Mouse (Mus musculus): ENCODE measurements at regions not wholly inside any gene's neighbourhood (a gene's known extent, or its start where the extent isn't known, plus 50 kb on each side); places are given as distances from the start of the nearest gene placed in this dataset.

- TF ChIP-seq GATA1 (IDR thresholded peaks at IDR 0.05; ENCODE audit: low read length) = no peak
Observed at GRCm38 (mm10) chr5:64679996-64680625, 123.1 kb upstream of the Klf3 start.

DNA sequence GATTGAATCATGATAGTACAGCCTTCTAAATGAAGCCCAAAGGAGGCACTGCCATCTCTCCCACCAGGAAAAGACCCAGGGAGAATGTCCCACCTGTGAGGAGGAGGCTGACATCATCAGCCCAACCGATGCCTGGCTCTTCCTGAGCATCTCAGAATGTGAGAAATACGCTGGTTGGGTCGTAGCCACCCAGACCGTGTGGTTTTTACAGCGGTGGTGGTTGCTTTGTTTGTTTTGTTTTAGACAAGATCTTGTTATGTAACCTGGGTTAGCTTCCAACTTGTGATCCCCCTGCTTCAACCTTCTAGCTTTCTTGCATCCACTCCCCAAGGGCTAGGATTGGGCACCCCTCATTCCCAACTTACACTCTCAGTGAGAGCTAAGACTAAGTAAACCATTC lies 122.0 kb upstream of the Klf3 start:
- no peak for TF ChIP-seq GATA1 (IDR thresholded peaks at IDR 0.05; ENCODE audit: low read length)

GRCm38 (mm10) chr5:64682326-64682845 lies 120.8 kb upstream of the Klf3 start:
- peak; percentile 57 for TF ChIP-seq GATA1 (IDR thresholded peaks at IDR 0.05; ENCODE audit: low read length)

DNA sequence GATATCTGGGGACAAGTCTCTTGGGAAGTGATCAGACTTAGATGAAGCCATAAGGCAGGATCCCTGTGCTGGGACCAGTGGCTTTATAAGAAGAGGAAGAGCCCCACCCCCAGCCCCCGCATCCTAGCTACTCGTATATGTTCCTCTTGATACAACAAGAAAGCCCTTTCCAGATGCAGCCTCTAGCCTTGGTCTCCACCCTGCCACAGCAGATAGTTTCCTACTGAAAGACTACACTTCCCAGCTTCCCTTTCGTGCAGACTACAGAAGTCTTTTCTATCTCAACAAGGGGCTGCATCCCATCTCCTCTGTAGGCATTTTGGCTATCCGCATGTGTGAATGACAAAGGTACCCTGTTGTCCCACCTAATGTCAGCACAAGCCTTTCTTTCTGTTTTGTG lies 119.8 kb upstream of the Klf3 start:
- TF ChIP-seq GATA1 (IDR thresholded peaks at IDR 0.05; ENCODE audit: low read length) = no peak

- no peak for TF ChIP-seq GATA1 (IDR thresholded peaks at IDR 0.05; ENCODE audit: low read length)
Observed at GRCm38 (mm10) chr5:64684275-64684674, 118.9 kb upstream of the Klf3 start.

GRCm38 (mm10) chr5:64690148-64690547 lies 113.0 kb upstream of the Klf3 start:
- TF ChIP-seq GATA1 (IDR thresholded peaks at IDR 0.05; ENCODE audit: low read length) = no peak

DNA sequence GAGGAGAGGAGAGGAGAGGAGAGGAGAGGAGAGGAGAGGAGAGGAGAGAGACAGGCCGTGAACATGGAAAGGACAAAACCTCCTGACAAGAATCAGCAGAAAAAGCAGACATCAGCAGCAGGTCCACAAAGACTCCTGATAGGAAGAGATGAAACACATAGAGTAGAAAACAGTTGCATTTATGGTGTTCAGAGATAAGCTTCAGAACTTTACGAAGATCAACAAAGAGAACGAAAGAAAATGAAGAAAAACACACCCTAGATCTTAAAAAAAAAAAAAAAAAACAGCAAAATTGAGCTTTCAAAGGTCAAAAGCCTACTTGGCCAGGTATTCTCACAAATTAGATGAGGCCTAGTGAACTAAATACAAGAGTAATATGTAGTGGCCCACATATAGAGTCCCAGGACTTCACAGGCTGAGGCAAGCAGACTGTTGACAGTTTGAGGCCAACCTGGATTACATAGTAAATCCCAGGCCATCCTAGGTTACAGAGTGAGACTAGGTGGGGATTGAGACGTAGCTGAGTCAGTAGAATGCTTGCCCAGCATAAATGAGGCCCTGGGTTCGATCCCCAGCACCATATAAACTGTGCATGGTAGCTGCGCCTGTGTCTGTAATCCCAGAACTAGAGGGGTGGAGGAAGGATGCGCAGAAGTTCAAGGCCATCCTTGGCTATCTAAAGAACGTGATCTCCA lies 111.6 kb upstream of the Klf3 start:
- TF ChIP-seq GATA1 (IDR thresholded peaks at IDR 0.05; ENCODE audit: low read length) = no peak

GRCm38 (mm10) chr5:64692335-64692734 lies 110.9 kb upstream of the Klf3 start:
- TF ChIP-seq GATA1 (IDR thresholded peaks at IDR 0.05; ENCODE audit: low read length) = no peak

GRCm38 (mm10) chr5:64693616-64694015 lies 109.6 kb upstream of the Klf3 start:
- no peak for TF ChIP-seq GATA1 (IDR thresholded peaks at IDR 0.05; ENCODE audit: low read length)

DNA sequence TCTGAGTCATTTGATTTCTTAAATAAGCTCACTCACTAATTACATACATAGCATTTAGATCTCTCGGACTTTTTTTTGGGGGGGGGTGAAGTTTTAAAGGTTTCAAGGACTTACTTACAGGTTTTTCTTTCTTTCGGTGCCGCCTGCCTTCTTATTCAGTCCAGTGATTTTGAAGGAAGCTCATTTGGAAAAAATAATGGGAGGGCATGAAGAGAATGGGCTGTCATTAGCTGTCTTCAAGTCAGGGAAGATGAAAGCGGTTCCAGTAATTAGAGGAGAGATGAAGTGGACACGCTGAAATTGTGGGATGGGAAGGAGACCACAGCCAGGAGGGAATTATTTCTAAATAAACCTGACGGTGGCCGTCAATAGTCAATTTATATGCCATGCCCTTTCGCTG lies 108.6 kb upstream of the Klf3 start:
- no peak for TF ChIP-seq GATA1 (IDR thresholded peaks at IDR 0.05; ENCODE audit: low read length)

DNA sequence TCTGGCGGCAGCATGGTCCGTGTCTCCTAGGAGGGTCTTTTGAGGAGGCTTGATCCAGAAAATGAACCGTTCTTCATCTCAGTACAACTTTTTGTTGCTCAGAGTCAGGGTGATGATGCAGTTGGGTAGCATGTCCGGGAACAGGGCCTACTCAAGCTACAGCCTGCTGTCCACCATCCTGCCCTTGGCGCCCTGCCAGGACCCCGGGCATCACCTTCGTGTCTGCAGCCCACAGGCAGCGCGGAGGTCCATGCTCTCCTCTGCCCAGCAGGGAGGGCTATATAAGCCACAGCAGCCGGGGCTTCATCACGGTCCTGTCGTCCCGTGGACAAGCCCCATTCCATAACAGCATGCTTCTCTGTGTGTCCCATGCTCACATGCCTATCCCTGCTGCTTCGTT lies 107.1 kb upstream of the Klf3 start:
- no peak for TF ChIP-seq GATA1 (IDR thresholded peaks at IDR 0.05; ENCODE audit: low read length)

DNA sequence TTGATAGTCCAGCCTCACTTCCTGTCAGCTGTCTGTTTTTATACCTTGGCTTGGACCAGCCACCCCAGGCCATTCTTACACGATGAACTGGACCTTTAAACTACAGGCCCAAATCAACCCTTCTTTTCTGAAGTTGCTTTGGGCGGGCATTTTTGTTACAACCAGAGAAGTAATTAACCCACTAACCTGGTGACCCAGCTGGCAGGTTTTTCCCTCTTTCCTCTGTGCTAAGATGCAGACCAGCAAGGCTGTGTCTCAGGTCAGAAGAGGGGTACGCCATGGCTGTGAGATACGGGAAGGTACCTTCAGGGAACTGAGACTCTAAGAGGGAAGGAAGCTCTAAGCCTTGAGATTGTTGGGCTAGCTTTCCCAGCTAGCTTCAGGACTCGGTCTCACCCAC lies 105.7 kb upstream of the Klf3 start:
- no peak for TF ChIP-seq GATA1 (IDR thresholded peaks at IDR 0.05; ENCODE audit: low read length)

DNA sequence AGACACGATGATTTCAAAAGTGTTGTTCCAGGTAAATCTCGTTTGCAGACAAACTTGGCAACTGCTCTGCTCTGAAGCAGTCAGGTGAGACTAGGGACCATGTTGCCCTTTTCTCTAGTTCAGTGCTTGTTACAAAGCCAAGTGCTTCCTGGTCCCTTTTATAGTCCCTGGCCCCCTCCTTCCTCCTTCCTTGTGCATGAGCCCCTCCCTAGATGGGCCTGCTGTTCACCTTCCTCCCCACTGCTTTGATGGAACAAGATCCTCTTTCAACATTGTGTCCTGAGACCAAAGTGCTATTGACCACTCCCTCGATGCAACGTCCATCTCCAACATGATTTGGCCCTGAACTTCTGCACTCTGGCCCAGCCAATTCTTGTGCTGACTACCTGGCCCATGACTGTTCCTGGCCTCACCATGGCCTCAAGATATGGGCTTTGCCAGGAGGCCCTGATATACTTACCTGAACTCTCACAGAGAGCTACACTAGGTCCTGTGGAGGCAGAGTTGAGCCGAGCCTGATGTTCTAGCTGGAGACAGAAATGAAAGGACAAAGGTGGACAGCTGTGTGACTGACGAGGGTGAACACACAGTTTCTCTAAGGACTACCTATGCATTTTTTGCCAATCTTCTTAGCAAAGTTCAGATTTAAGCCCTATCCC lies 104.6 kb upstream of the Klf3 start:
- TF ChIP-seq GATA1 (IDR thresholded peaks at IDR 0.05; ENCODE audit: low read length) = no peak

DNA sequence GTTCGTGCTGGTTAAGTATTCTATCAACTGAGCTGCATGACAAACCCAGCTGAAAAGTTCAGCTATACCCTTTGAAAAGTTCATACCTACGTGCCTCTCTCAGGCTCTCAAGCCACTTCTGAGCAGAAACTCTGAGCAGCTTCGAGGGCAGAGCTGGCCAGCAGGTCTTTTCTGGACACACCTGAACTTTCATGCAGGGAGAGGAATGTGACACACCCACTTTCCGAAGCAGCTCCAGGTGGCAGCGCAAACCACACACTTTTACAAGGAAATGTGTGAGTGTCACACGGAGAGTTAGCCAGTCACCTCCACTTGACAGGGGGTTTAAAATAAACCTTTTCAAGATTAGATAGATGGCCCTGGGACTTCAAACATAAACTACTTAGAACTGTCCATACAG lies 103.2 kb upstream of the Klf3 start:
- no peak for TF ChIP-seq GATA1 (IDR thresholded peaks at IDR 0.05; ENCODE audit: low read length)

- TF ChIP-seq GATA1 (IDR thresholded peaks at IDR 0.05; ENCODE audit: low read length) = no peak
Observed at GRCm38 (mm10) chr5:64701219-64701779, 101.9 kb upstream of the Klf3 start.

DNA sequence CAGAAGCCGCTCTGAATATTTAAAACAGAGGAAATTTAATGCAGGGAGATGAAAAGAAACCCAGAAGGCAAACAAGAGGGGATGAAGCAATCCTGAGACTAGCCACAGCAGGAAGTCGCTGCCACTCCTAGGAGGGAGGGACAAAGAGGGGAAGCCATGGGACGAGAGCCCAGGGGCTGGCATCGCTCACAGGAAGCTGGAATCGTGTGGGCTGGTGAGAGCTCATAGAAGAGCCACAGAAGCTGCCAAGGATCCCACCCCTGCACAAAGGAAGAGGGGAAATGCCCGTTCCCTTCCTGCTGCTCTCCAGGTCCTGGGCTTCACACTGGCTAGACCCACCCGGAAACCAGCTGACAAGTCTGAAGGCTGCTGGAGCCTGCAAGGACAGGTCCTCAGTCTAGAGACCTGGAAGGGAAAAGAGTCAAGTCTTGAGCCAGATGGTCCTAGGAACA lies 101.4 kb upstream of the Klf3 start:
- no peak for TF ChIP-seq GATA1 (IDR thresholded peaks at IDR 0.05; ENCODE audit: low read length)

All from G1E-ER4 (cell line).